Mouse (Mus musculus) MEL (cell line): ENCODE measurements around the gene Gm14151. TPM values are rescaled to one million over a fixed set of nuclear protein-coding genes. Genes with fewer than 3 reads are reported as not detected.

ENCODE experiments used
- DNase-seq: peaks from one replicate; pipeline ENCODE4 v3.0.0; 2011; ENCODE audit warnings: low read depth, low spot score
- H3K27ac ChIP-seq: 2 replicates; pipeline ENCODE4 v1.5.1; 2012; ENCODE audit warnings: low read depth, mild to moderate bottlenecking, control low read depth, low read length, moderate library complexity; ENCODE audit not compliant: control insufficient read depth
- H3K27me3 ChIP-seq, 2 experiments: fragments of 150-350 bp in 1 of 2; sonication (generic) in 1 of 2; 2 replicates each; pipeline ENCODE4 v1.6.1; 2012; ENCODE audit warnings: low read length in 2 of 2, mild to moderate bottlenecking in 2 of 2, improper control_type of control experiment in 1 of 2, moderate library complexity in 1 of 2; ENCODE audit not compliant: insufficient read depth in 2 of 2, control insufficient read depth in 1 of 2
- H3K36me3 ChIP-seq, 2 experiments: 2 replicates each; pipeline ENCODE4 v1.6.1; 2012 to 2014; ENCODE audit warnings: low read length in 2 of 2, improper control_type of control experiment in 1 of 2, inconsistent platforms in 1 of 2, mild to moderate bottlenecking in 1 of 2; ENCODE audit not compliant: insufficient read depth in 2 of 2, control insufficient read depth in 1 of 2
- H3K4me1 ChIP-seq, 2 experiments: fragments of 150-350 bp in 1 of 2; sonication (generic) in 1 of 2; 2 replicates each; pipeline ENCODE4 v1.6.1; 2012; ENCODE audit warnings: low read length in 2 of 2, improper control_type of control experiment in 1 of 2, mild to moderate bottlenecking in 1 of 2; ENCODE audit not compliant: insufficient read depth in 2 of 2, control insufficient read depth in 1 of 2
- H3K4me3 ChIP-seq, 2 experiments: fragments of 150-350 bp in 1 of 2; sonication (generic) in 1 of 2; 2 replicates each; pipeline ENCODE4 v1.5.1; 2012; ENCODE audit warnings: low read depth in 2 of 2, low read length in 2 of 2, mild to moderate bottlenecking in 2 of 2, moderate library complexity in 2 of 2, control low read depth in 1 of 2, improper control_type of control experiment in 1 of 2; ENCODE audit not compliant: control insufficient read depth in 1 of 2, insufficient read depth in 1 of 2
- H3K79me2 ChIP-seq: 2 replicates; pipeline ENCODE4 v1.6.1; 2012; ENCODE audit warnings: mild to moderate bottlenecking, low read length, moderate library complexity; ENCODE audit not compliant: control insufficient read depth, poor library complexity, insufficient read depth
- H3K9ac ChIP-seq: 2 replicates; pipeline ENCODE4 v1.6.1; 2012; ENCODE audit warnings: low read depth, mild to moderate bottlenecking, control low read depth, low read length, moderate library complexity; ENCODE audit not compliant: control insufficient read depth, poor library complexity, severe bottlenecking
- H3K9me3 ChIP-seq: fragments of 150-350 bp; sonication (generic); replicated peaks from 2 replicates; pipeline ENCODE4 v1.6.1; 2012; ENCODE audit warnings: mild to moderate bottlenecking, low read length, improper control_type of control experiment, moderate library complexity; ENCODE audit not compliant: insufficient read depth
- CHD1 ChIP-seq: IDR thresholded peaks from 2 replicates; pipeline ENCODE4 v1.6.1; 2012; ENCODE audit warnings: low read depth, mild to moderate bottlenecking, inconsistent platforms, low read length, improper control_type of control experiment
- CHD2 ChIP-seq: IDR thresholded peaks from 2 replicates; pipeline ENCODE4 v1.6.1; 2011; ENCODE audit warnings: low read length, improper control_type of control experiment
- E2F4 ChIP-seq: IDR thresholded peaks from 2 replicates; pipeline ENCODE4 v1.6.1; 2011; ENCODE audit warnings: low read depth, low read length, improper control_type of control experiment, borderline replicate concordance
- ETS1 ChIP-seq: IDR thresholded peaks from 2 replicates; pipeline ENCODE4 v1.6.1; 2012; ENCODE audit warnings: low read depth, mild to moderate bottlenecking, inconsistent platforms, low read length, improper control_type of control experiment, moderate library complexity
- GABPA ChIP-seq: IDR thresholded peaks from 2 replicates; pipeline ENCODE4 v1.6.1; 2012; ENCODE audit warnings: low read depth, mild to moderate bottlenecking, inconsistent platforms, low read length, improper control_type of control experiment, moderate library complexity
- MAFK ChIP-seq: IDR thresholded peaks from 2 replicates; pipeline ENCODE4 v1.6.1; 2011; ENCODE audit warnings: low read depth, mild to moderate bottlenecking, low read length, improper control_type of control experiment, borderline replicate concordance
- MYB ChIP-seq: IDR thresholded peaks from 2 replicates; pipeline ENCODE4 v1.6.1; 2011; ENCODE audit warnings: mild to moderate bottlenecking, low read depth, low read length, improper control_type of control experiment
- NELFE ChIP-seq: IDR thresholded peaks from 2 replicates; pipeline ENCODE4 v1.6.1; 2011; ENCODE audit warnings: low read depth, low read length, improper control_type of control experiment
- NRF1 ChIP-seq: IDR thresholded peaks from 2 replicates; pipeline ENCODE4 v1.6.1; 2014; ENCODE audit warnings: low read depth, mild to moderate bottlenecking, inconsistent platforms, low read length, improper control_type of control experiment, moderate library complexity; ENCODE audit not compliant: poor library complexity, insufficient read depth, severe bottlenecking
- POLR2AphosphoS2 ChIP-seq: IDR thresholded peaks from 2 replicates; pipeline ENCODE4 v1.6.1; 2011; ENCODE audit warnings: low read length, improper control_type of control experiment
- RCOR1 ChIP-seq: IDR thresholded peaks from 2 replicates; pipeline ENCODE4 v1.6.1; 2012; ENCODE audit warnings: low read depth, mild to moderate bottlenecking, inconsistent platforms, low read length, improper control_type of control experiment
- SIN3A ChIP-seq: IDR thresholded peaks from 2 replicates; pipeline ENCODE4 v1.6.1; 2012; ENCODE audit warnings: low read length, improper control_type of control experiment, inconsistent platforms
- SMC3 ChIP-seq: IDR thresholded peaks from 2 replicates; pipeline ENCODE4 v1.6.1; 2011; ENCODE audit warnings: low read depth, low read length, improper control_type of control experiment
- TAL1 ChIP-seq: IDR thresholded peaks from 2 replicates; pipeline ENCODE4 v1.6.1; 2012; ENCODE audit warnings: mild to moderate bottlenecking, inconsistent platforms, low read length, moderate library complexity, mixed read lengths
- TCF12 ChIP-seq: IDR thresholded peaks from 2 replicates; pipeline ENCODE4 v1.6.1; 2014; ENCODE audit warnings: low read depth, mild to moderate bottlenecking, inconsistent platforms, low read length, improper control_type of control experiment, moderate library complexity
- UBTF ChIP-seq: IDR thresholded peaks from 2 replicates; pipeline ENCODE4 v1.6.1; 2012; ENCODE audit warnings: low read depth, mild to moderate bottlenecking, inconsistent platforms, low read length, improper control_type of control experiment, moderate library complexity, borderline replicate concordance; ENCODE audit not compliant: insufficient read depth
- USF1 ChIP-seq: IDR thresholded peaks from 2 replicates; pipeline ENCODE4 v1.6.1; 2014; ENCODE audit warnings: low read depth, mild to moderate bottlenecking, inconsistent platforms, low read length, improper control_type of control experiment, moderate library complexity
- ZMIZ1 ChIP-seq: IDR thresholded peaks from 2 replicates; pipeline ENCODE4 v1.6.1; 2012; ENCODE audit warnings: low read depth, mild to moderate bottlenecking, inconsistent platforms, low read length, improper control_type of control experiment, moderate library complexity
- ZNF384 ChIP-seq: IDR thresholded peaks from 2 replicates; pipeline ENCODE4 v1.6.1; 2012; ENCODE audit warnings: low read depth, mild to moderate bottlenecking, inconsistent platforms, low read length, improper control_type of control experiment
- polyA plus RNA-seq, 2 experiments: library from polyadenylated mRNA; stranded (reverse) in 1 of 2; unstranded in 1 of 2; fragments of >175 nt in 1 of 2; fragments of >200 nt in 1 of 2; gene quantifications; 2 replicates each; pipeline versions ENCODE4 v1.2.1 to v1.2.4; 2012; ENCODE audit warnings: low replicate concordance in 2 of 2, low read depth in 1 of 2; ENCODE audit not compliant: insufficient read length in 2 of 2, insufficient read depth in 1 of 2, missing spikeins in 1 of 2
- total RNA-seq: library from RNA; depleted of rRNA; stranded (reverse); fragments of 300-350 nt; gene quantifications from 2 replicates; pipeline ENCODE4 v1.2.3, GENCODE M21; 2012

Gm14151 gene
- total and polyA plus RNA-seq, 3 experiments = not detected

GRCm38 (mm10) chr2:151040411-151040810 lies 51.7 kb downstream of the Gm14151 start:
- DNase-seq = no peak
- Histone ChIP-seq H3K36me3 (peaks cover 2 to 22% of the 10 kb centered on the region in 2 experiments; a peak in 3 of 4 replicates), H3K27ac (no peak overlapping the region), H3K27me3 (no peaks in the 10 kb centered on the region), H3K4me1 (peaks cover 13 to 14% of the 10 kb centered on the region in 2 experiments), H3K9me3 (no peaks in the 10 kb centered on the region), H3K79me2 (peaks cover 24% of the 10 kb centered on the region), H3K9ac (no peak overlapping the region), H3K4me3 (no peak overlapping the region)
- TF ChIP-seq USF1 (no peak), TAL1 (no peak), UBTF (no peak), E2F4 (no peak), NELFE (no peak), NRF1 (no peak), ZNF384 (no peak), ZMIZ1 (no peak), RCOR1 (no peak), GABPA (no peak), SIN3A (no peak), ETS1 (no peak), SMC3 (no peak), TCF12 (no peak), CHD2 (no peak), MYB (no peak), POLR2AphosphoS2 (no peak), MAFK (no peak)

GRCm38 (mm10) chr2:151039726-151040125 lies 52.4 kb downstream of the Gm14151 start:
- Histone ChIP-seq H3K4me1 (peaks cover 13 to 14% of the 10 kb centered on the region in 2 experiments), H3K79me2 (peaks cover 26% of the 10 kb centered on the region), H3K27me3 (no peaks in the 10 kb centered on the region), H3K9ac (peak overlapping the region; percentile 91), H3K36me3 (peaks cover 2 to 22% of the 10 kb centered on the region in 2 experiments; a peak in 3 of 4 replicates), H3K27ac (peak overlapping the region; percentile 77), H3K9me3 (no peaks in the 10 kb centered on the region), H3K4me3 (peak overlapping the region; percentile 83 to 84)
- no peak for DNase-seq
- TF ChIP-seq RCOR1 = no peak
- TF ChIP-seq SMC3 = 0 out of 2 replicates have a peak, but pooled peaks have one; percentile 5
- TF ChIP-seq SIN3A = peak; percentile 9; the same call in 1 of the 2 replicates
- 0 out of 2 replicates have a peak, but pooled peaks have one; percentile 79 for TF ChIP-seq CHD1
